Mouse (Mus musculus) forebrain, embryonic 13.5 days (tissue): ENCODE measurements around the gene Slc35b1. TPM values are rescaled to one million over a fixed set of nuclear protein-coding genes. Genes with fewer than 3 reads are reported as not detected.
A peak's percentile ranks its signal among the peaks of the same experiment; 100 is the strongest.

Experiments used
- ATAC-seq: fragments of 200-750 bp; cut with Nextera tagmentation; 2 replicates; pipeline ENCODE4 v1.8.0; 2017
- H3K27ac ChIP-seq: fragments of 300-500 bp; sonication (generic); 2 replicates; pipeline ENCODE4 v1.5.1; 2015; ENCODE audit warnings: inconsistent platforms, mild to moderate bottlenecking, moderate library complexity
- H3K27me3 ChIP-seq: fragments of 300-500 bp; sonication (generic); 2 replicates; pipeline ENCODE4 v1.6.1; 2015; ENCODE audit warnings: mild to moderate bottlenecking, inconsistent platforms
- H3K36me3 ChIP-seq: fragments of 300-500 bp; sonication (generic); 2 replicates; pipeline ENCODE4 v1.6.1; 2015; ENCODE audit warnings: mild to moderate bottlenecking, inconsistent platforms; ENCODE audit not compliant: poor library complexity, severe bottlenecking
- H3K4me1 ChIP-seq: fragments of 300-500 bp; sonication (generic); 2 replicates; pipeline ENCODE4 v1.6.1; 2015; ENCODE audit warnings: inconsistent platforms
- H3K4me2 ChIP-seq: fragments of 300-500 bp; sonication (generic); 2 replicates; pipeline ENCODE4 v1.6.1; 2015; ENCODE audit warnings: inconsistent platforms, mild to moderate bottlenecking, moderate library complexity
- H3K4me3 ChIP-seq: fragments of 300-500 bp; sonication (generic); 2 replicates; pipeline ENCODE4 v1.5.1; 2015; ENCODE audit warnings: mild to moderate bottlenecking, inconsistent platforms
- H3K9ac ChIP-seq: fragments of 300-500 bp; sonication (generic); 2 replicates; pipeline ENCODE4 v1.6.1; 2015; ENCODE audit warnings: mild to moderate bottlenecking, inconsistent platforms
- H3K9me3 ChIP-seq: fragments of 300-500 bp; sonication (generic); replicated peaks from 2 replicates; pipeline ENCODE4 v1.6.1; 2016; ENCODE audit warnings: inconsistent platforms
- WGBS: fragments of 180-500 bp; shearing (Covaris S2); methylation state at CpG from one replicate; pipeline ENCODE4 v1.1.7; 2015; 5-methylcytosine and 5-hydroxymethylcytosine counted together
- polyA plus RNA-seq: library from polyadenylated mRNA; unstranded; fragments of >200 nt; fragmentation: Nextera tagmentation; extraction: Ambion mirVana; gene quantifications from 2 replicates; pipeline ENCODE4 v1.2.1, GENCODE M21; 2015

Slc35b1 gene
- polyA plus RNA-seq, 1 experiment from 2014 or later = 140 TPM

DNA sequence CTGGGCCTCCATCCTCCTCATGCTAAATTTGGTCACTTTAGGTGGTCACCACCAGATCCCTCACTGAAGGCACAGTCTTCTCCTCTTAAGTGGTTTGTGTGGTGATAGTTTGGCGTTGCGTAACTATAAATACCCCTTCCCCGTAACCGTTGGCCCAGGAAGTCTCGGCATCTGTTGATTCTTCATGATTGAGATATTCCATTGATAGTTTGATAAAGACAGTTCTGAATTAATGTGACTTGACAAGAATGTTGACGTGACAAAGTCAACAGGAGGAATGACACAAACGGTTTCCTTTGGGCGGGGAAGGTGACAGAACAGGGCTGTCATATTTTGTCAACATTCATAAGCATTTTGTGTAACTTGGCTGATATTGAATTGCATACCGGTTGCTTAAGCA, 31.3 kb upstream of the Slc35b1 start:
- Histone ChIP-seq H3K9ac (no peak overlapping the region), H3K9me3 (no peaks in the 10 kb centered on the region), H3K4me2 (no peak overlapping the region), H3K4me3 (no peak overlapping the region), H3K27me3 (no peaks in the 10 kb centered on the region), H3K27ac (no peak overlapping the region), H3K4me1 (peaks cover 8% of the 10 kb centered on the region; the same call in 1 of the 2 replicates), H3K36me3 (0 out of 2 replicates have a peak, but pooled peaks cover 6% of the 10 kb centered on the region)
- no peak for ATAC-seq
- 95% methylated on average over 9 of the region's 9 CpGs for WGBS

DNA sequence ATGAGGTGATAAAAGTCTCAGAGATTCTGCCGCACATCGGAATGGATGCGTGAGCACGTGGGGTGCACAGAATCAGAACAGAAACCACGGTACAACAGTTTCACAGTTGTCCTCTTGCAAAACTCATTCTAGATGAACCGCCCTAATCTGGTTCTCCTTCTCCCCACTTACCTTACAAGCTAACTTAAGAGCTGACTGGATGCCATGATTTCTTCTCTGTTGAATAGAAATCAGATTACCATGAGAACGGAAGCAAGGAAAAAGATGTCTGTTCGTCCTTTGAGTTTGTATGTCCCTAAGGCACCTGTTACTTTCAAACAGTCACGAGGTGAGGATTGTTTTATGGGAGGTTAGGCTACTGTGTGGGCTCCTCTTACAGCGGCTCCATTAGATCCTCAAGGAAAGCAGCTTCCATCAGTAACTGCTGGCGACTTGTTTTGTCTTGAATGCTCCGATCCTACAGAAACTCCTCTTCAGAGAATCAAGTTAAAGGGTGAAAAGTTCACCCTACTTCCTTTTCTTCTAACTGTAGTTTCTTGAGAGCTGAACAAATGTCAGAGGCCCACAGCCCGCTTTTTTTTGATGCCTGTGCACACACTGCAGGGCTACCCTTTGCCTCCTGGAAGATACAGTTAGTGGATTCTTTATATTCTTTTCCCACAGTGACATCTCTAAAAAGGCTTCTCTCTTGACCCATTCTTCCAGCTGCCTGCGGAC, 30.1 kb upstream of the Slc35b1 start:
- no peaks in the 10 kb centered on the region for H3K27me3 ChIP-seq
- no peaks in the 10 kb centered on the region for H3K9me3 ChIP-seq
- H3K9ac ChIP-seq = no peak overlapping the region
- H3K4me3 ChIP-seq = no peak overlapping the region
- H3K4me2 ChIP-seq = no peak overlapping the region
- WGBS = 94% methylated on average over 14 of the region's 14 CpGs
- H3K36me3 ChIP-seq = no peaks in the 10 kb centered on the region
- ATAC-seq = no peak
- H3K27ac ChIP-seq = no peak overlapping the region
- peaks cover 8% of the 10 kb centered on the region; the same call in 1 of the 2 replicates for H3K4me1 ChIP-seq

DNA sequence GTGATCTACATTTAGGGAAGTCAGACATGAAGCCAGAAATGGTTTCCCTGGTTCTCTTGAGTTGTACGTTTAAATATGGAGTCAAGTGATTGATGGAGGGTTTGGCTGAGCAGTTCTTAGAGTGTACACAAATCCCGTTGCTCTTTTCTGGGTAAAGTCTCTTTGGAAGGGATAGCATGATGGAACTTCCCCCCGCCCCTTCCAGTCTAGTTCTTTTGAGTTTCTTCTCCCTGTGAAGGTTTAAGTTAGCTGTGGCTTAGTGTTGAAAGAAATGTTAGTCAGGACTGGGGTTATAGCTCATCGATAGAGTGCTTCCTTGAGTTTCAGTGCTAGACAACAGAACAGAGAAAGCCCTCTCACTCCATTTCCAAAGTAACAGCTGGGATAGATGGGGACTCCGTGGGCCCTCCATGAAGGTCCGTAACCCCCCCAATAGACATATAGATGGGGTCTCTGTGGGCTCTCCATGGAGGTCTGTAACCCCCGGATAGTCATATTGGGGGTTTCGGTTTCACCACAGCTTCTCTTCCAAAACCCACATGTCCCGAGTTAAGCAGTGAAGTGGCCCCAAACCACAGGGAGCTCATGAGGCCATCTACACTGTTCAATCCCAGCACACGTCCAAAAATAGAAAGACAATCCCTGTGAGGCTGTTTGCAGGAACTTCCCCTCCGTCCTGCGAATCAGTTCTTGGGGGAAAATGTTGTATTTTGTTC, 29.4 kb upstream of the Slc35b1 start:
- Histone ChIP-seq H3K36me3 (no peaks in the 10 kb centered on the region), H3K27ac (no peak overlapping the region), H3K9ac (no peak overlapping the region), H3K27me3 (no peaks in the 10 kb centered on the region), H3K4me2 (no peak overlapping the region), H3K4me1 (peaks cover 8% of the 10 kb centered on the region; the same call in 1 of the 2 replicates), H3K9me3 (no peaks in the 10 kb centered on the region), H3K4me3 (no peak overlapping the region)
- no peak for ATAC-seq
- 89% methylated on average over 12 of the region's 12 CpGs for WGBS

DNA sequence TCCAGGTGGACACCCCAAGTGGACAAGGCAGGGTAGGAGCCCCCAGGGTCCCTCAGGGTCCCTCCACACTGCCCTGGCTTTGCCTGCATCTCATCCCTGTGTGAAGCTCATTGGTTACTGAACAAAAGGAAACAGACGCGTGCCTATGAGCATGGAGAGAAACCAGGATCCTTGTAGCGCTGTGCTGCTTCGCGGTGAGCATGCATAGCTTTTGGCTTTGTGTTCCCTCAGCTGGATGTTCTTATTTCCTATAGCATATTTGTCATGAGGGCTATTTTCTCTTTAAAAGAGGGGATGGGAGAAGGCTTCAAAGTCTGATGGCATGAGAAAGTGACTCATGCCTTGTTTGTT, 28.9 kb upstream of the Slc35b1 start:
- H3K4me1 ChIP-seq = peaks cover 8% of the 10 kb centered on the region; the same call in 1 of the 2 replicates
- ATAC-seq = no peak

DNA sequence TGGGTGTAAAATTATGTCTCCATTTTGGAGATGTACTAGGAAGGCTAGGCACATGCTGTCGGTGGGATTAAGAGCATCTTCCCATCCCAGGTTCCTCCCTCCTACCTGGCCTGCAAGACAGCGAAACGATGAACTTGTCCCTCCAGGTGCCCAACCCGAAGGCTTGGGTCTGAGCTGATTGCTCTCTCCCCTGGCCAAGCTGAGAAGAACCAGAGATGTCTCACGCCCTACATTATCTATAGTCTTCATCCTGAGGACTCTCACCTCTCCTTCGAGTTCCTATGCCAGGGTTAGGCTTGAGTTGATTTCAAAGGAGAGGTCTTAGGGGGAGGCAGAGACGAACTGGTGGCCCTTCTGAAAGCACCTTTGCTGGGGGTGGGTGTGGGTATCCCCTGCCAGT, 28.5 kb upstream of the Slc35b1 start:
- 86% methylated on average over 7 of the region's 7 CpGs for WGBS
- H3K27ac ChIP-seq = peak overlapping the region; percentile 12; the same call in 1 of the 2 replicates
- no peak overlapping the region for H3K4me2 ChIP-seq
- no peak overlapping the region for H3K9ac ChIP-seq
- ATAC-seq = no peak
- H3K36me3 ChIP-seq = no peaks in the 10 kb centered on the region
- no peaks in the 10 kb centered on the region for H3K27me3 ChIP-seq
- H3K4me1 ChIP-seq = peaks cover 8% of the 10 kb centered on the region; the same call in 1 of the 2 replicates
- no peaks in the 10 kb centered on the region for H3K9me3 ChIP-seq
- no peak overlapping the region for H3K4me3 ChIP-seq

More for the DNA sequence above, 28.9 kb upstream of the Slc35b1 start:
- Histone ChIP-seq H3K4me3 (no peak overlapping the region), H3K9ac (no peak overlapping the region), H3K27me3 (no peaks in the 10 kb centered on the region), H3K9me3 (no peaks in the 10 kb centered on the region), H3K27ac (no peak overlapping the region), H3K4me2 (no peak overlapping the region), H3K36me3 (no peaks in the 10 kb centered on the region)
- 88% methylated on average over 5 of the region's 5 CpGs for WGBS

DNA sequence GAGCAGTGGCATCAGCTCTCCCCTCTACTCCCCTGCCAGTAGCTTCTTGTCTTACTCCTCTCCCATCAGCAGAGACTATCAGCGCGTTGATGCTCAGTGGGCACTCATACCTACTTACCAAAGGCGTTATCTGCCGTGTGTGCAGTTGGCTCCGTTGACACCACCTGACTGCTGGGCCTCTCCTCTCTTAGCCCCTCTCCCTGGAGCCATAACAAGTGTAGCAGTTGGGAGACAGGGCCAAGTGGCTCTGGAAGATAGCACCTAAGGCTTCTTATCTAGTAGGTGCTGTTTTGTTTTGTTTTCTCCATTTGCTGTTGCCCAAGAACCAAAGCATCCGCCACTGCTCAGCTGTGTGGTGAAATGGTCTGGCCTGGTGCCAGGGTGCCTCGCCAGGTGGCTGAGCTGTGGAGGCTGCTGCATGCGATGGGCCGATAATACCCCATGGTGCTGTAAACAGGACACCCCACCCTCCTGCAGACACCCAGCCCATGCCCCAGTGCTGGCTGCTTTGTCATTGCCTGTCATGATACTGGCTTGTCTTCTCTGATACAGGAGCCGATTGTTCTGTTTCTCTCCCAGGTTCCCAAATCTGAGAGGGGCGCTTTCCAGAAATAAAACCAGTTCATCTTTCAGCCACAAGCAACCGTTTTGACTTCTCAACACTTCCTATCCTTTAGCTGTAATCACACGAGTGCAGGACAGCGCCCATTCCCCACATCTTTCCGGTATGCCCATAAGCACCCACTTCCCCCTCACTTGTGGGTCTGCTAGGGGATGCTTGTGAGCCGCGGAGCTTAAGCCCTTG, 27.8 kb upstream of the Slc35b1 start:
- H3K9ac ChIP-seq = no peak overlapping the region
- H3K9me3 ChIP-seq = no peaks in the 10 kb centered on the region
- 0 out of 2 replicates have a peak, but pooled peaks have one; percentile 55 for ATAC-seq
- H3K27ac ChIP-seq = peak overlapping the region; percentile 12; the same call in 1 of the 2 replicates
- no peaks in the 10 kb centered on the region for H3K27me3 ChIP-seq
- H3K4me2 ChIP-seq = no peak overlapping the region
- no peak overlapping the region for H3K4me3 ChIP-seq
- peaks cover 8% of the 10 kb centered on the region; the same call in 1 of the 2 replicates for H3K4me1 ChIP-seq
- H3K36me3 ChIP-seq = no peaks in the 10 kb centered on the region
- 78% methylated on average over 17 of the region's 17 CpGs for WGBS

DNA sequence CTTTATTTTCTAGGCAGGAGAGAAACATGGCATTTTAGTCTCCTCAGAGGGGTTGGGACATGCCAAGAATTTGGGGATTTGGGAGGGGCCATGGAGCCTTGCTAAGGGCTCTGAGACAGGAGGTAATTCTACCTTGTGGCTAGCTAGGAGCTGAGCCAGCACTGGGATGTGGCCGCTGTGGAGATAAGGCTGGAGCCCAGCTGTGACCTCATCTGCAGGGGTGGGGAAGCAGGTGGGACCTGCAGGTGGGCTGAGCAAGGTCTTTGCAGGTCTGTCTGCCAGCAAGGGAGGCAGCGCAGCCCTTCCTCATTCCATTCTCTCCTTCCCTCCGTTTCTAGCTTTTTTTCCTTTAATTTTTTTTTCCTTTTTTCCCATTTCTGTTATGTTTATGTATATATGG, 26.2 kb upstream of the Slc35b1 start:
- H3K36me3 ChIP-seq = no peaks in the 10 kb centered on the region
- peaks cover 8% of the 10 kb centered on the region; the same call in 1 of the 2 replicates for H3K4me1 ChIP-seq
- H3K27me3 ChIP-seq = no peaks in the 10 kb centered on the region
- WGBS = 68% methylated on average over 3 of the region's 3 CpGs
- no peak overlapping the region for H3K4me3 ChIP-seq
- no peak overlapping the region for H3K9ac ChIP-seq
- no peak overlapping the region for H3K4me2 ChIP-seq
- no peaks in the 10 kb centered on the region for H3K9me3 ChIP-seq
- no peak overlapping the region for H3K27ac ChIP-seq
- ATAC-seq = no peak

DNA sequence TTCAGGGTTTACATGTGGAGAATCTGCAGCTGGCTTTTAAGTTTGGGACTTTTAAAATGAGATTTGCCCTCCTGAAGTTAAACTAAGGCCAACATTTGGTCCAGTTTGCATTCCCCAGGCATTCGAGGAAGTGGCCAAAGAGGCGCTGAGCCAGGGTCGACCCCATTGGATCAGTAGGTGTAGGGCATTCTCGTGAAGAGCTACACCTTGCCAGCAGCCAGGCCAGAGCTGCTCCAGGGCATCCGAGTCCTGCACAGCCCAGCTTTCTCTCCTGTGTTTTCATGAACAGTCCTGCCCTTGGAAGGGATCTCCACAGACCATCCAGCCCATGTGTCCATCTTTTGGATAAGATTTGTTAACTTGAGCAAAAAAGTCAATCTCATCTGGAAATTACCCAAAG, 20.1 kb upstream of the Slc35b1 start:
- WGBS = 88% methylated on average over 5 of the region's 5 CpGs
- Histone ChIP-seq H3K27me3 (no peaks in the 10 kb centered on the region), H3K36me3 (no peaks in the 10 kb centered on the region), H3K4me3 (no peak overlapping the region), H3K27ac (no peak overlapping the region), H3K9me3 (no peaks in the 10 kb centered on the region), H3K4me1 (no peaks in the 10 kb centered on the region), H3K4me2 (no peak overlapping the region), H3K9ac (no peak overlapping the region)
- ATAC-seq = no peak

DNA sequence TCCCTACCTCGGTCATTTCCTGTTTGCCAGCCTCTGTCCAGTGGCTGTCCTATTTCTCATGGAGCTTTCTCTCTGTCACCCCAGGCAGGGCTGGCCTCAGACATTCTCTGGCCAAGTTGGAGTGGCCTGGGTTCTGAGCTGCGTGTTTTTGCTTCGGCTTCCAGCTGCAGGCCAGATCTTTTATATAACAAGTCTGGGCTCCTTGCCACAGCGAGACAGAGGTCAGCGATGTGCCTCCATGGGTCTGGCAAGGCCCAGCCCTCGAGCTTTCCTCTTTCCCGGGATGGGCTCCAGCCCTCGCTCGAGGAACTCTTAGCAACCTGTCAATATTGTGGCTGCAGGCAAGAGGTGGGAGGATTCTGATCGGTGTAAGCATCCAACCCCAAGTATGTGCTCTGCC, 18.9 kb upstream of the Slc35b1 start:
- ATAC-seq = no peak
- Histone ChIP-seq H3K9me3 (no peaks in the 10 kb centered on the region), H3K36me3 (no peaks in the 10 kb centered on the region), H3K4me3 (no peak overlapping the region), H3K4me2 (no peak overlapping the region), H3K27ac (no peak overlapping the region), H3K27me3 (no peaks in the 10 kb centered on the region), H3K4me1 (no peaks in the 10 kb centered on the region), H3K9ac (no peak overlapping the region)
- 89% methylated on average over 10 of the region's 10 CpGs for WGBS

DNA sequence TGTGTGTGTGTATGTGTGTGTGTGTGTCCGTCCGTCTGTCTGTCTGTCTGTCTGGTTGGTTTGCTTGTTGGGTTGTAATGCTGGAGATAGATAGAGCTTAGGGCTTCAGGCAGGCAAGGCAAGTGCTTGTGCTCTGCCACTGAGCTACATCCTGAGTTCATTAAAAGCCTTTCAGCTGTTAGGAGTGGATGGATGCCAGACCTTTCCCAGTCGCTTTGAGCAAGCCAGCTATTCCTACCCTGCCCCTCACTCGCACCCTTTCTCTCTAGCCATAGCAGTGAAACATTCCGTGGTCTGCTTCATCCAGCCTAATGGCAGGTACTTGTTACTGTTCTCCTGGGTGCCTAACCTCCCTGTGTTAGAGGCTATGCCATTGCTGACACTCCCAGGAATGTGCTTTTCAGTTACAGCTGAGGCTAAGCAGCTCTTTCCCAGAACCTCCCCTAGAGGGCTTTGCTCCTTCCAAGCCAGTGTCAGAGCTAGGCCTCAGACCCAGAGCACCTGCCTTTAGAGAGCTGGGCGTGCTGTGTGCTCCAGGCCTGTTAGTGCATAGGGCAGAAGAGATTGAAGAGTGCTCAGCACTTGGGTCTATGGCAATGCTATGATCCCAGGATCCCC, 18.1 kb upstream of the Slc35b1 start:
- no peaks in the 10 kb centered on the region for H3K4me1 ChIP-seq
- no peaks in the 10 kb centered on the region for H3K27me3 ChIP-seq
- WGBS = 79% methylated on average over 6 of the region's 6 CpGs
- no peak overlapping the region for H3K9ac ChIP-seq
- H3K4me3 ChIP-seq = no peak overlapping the region
- ATAC-seq = no peak
- no peaks in the 10 kb centered on the region for H3K9me3 ChIP-seq
- H3K4me2 ChIP-seq = no peak overlapping the region
- no peaks in the 10 kb centered on the region for H3K36me3 ChIP-seq
- H3K27ac ChIP-seq = no peak overlapping the region

DNA sequence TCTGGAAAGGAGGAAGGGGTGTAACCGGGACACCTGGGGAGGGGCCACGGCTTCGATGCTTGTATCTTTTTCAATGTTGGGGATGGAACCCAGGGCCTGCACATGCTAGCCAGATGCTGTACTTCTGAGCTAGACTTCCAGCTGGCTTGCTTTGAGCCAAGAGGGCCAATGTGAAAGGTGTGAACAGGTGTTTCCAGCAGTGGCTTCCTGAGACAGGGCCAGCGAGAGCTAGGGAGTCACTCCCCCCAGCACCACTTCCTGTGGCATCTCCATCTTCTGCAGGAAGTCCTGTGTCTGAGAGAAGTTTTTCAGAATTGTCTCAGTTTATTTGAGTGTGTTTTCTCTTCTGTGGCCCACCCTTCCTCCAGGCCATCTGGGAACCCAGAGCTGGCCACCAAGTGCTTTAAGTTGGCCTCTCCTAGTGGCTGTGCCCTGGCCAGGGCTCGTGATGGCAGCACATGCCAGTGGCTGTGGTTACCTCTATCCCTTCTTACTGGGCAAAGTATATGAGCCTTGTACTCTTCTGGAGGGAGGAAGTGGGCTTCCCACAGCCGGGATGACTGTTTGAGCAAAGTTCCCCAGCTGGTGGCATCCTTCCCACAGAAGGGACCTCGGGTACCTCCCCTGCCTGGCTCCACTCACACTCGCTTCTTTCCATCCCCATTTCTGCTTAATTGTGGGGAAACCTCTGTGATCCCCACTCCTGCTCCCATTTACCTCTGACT, 17.3 kb upstream of the Slc35b1 start:
- ATAC-seq = no peak
- no peak overlapping the region for H3K4me3 ChIP-seq
- no peaks in the 10 kb centered on the region for H3K27me3 ChIP-seq
- no peaks in the 10 kb centered on the region for H3K4me1 ChIP-seq
- H3K9ac ChIP-seq = no peak overlapping the region
- WGBS = 89% methylated on average over 8 of the region's 8 CpGs
- H3K4me2 ChIP-seq = no peak overlapping the region
- H3K9me3 ChIP-seq = no peaks in the 10 kb centered on the region
- no peak overlapping the region for H3K27ac ChIP-seq
- H3K36me3 ChIP-seq = no peaks in the 10 kb centered on the region
